Mouse (Mus musculus): ENCODE data around the gene Arid3c. TPM values are rescaled to one million over a fixed set of nuclear protein-coding genes. Genes with fewer than 3 reads are reported as not detected.
"Not testable (repeated sequence)": the region's sequence is repeated elsewhere in the genome, so short reads cannot be mapped to it uniquely, and the experiment has no call there.

Arid3c gene
- total and polyA plus RNA-seq, 2 experiments from 2014 or later = 0.99 to 2.1 TPM

- H3K36me3 ChIP-seq (ENCODE audit: insufficient read depth, low read length); H3K27ac ChIP-seq; H3K4me3 ChIP-seq (ENCODE audit: low read length); H3K9me3 ChIP-seq (ENCODE audit: low read length); H3K27me3 ChIP-seq (ENCODE audit: insufficient read depth, low read length); H3K4me1 ChIP-seq (ENCODE audit: insufficient read depth, low read length); H3K9ac ChIP-seq (replicated peaks; ENCODE audit: low read length); DNase-seq (ENCODE audit: low spot score): not testable (repeated sequence)
- peak; percentile 48 for ATAC-seq
- WGBS = 0% methylated on average over 2 of the region's 27 CpGs
- H3K4me2 ChIP-seq (ENCODE audit: low read depth, low read length) = peak overlapping the region; percentile 16; the same call in 1 of the 2 replicates
Measured at GRCm38 (mm10) chr4:41683303-41683702, 47.6 kb downstream of the Arid3c start.

DNA sequence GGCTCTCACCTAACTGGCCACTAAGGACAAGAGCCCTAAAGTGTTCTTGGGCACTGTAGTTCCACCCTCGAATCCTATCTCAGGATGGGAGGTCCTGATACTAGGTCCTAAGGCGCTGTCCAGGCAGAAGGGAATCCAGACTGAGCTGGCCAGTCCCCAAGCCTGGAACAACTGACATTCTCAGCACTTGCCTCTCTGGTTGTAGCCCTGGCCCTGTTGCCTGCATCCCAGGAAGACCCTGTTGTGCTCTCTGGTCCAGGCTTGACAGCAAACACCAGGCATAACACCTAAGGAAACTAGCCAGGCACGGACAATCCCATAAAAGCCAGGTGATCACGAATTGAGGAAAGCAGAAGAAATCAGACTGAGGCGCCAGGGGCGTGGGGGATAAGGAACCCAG lies 48.2 kb downstream of the Arid3c start:
- no peaks in the 10 kb centered on the region for H3K27me3 ChIP-seq (ENCODE audit: insufficient read depth, low read length)
- peak overlapping the region; percentile 0; the same call in 1 of the 2 replicates for H3K27ac ChIP-seq
- H3K9me3 ChIP-seq (ENCODE audit: low read length) = no peaks in the 10 kb centered on the region
- 0 out of 2 replicates have a peak overlapping the region, but pooled peaks have one; percentile 28 for H3K9ac ChIP-seq (replicated peaks; ENCODE audit: low read length)
- H3K36me3 ChIP-seq (ENCODE audit: insufficient read depth, low read length) = no peaks in the 10 kb centered on the region
- no peak for DNase-seq (ENCODE audit: low spot score)
- TF ChIP-seq CTCF (IDR thresholded peaks at IDR 0.05; ENCODE audit: low read depth) = no peak
- H3K4me3 ChIP-seq (ENCODE audit: low read length) = no peak overlapping the region
- H3K4me2 ChIP-seq (ENCODE audit: low read depth, low read length) = peak overlapping the region; percentile 16
- WGBS = 35% methylated on average over 6 of the region's 6 CpGs
- ATAC-seq = no peak
- no peaks in the 10 kb centered on the region; the same call in 1 of the 2 replicates for H3K4me1 ChIP-seq (ENCODE audit: insufficient read depth, low read length)

GRCm38 (mm10) chr4:41681947-41682346 lies 49.0 kb downstream of the Arid3c start:
- no peak for ATAC-seq
- H3K27ac ChIP-seq = no peak overlapping the region; the same call in 1 of the 2 replicates
- H3K36me3 ChIP-seq (ENCODE audit: insufficient read depth, low read length) = no peaks in the 10 kb centered on the region
- no peaks in the 10 kb centered on the region for H3K27me3 ChIP-seq (ENCODE audit: insufficient read depth, low read length)
- DNase-seq (ENCODE audit: low spot score) = no peak
- peaks cover 5% of the 10 kb centered on the region for H3K4me1 ChIP-seq (ENCODE audit: insufficient read depth, low read length)
- no peak for TF ChIP-seq CTCF (IDR thresholded peaks at IDR 0.05; ENCODE audit: low read depth)
- WGBS = 57% methylated on average over 10 of the region's 10 CpGs
- no peaks in the 10 kb centered on the region for H3K9me3 ChIP-seq (ENCODE audit: low read length)
- H3K4me3 ChIP-seq (ENCODE audit: low read length) = no peak overlapping the region
- H3K4me2 ChIP-seq (ENCODE audit: low read depth, low read length) = no peak overlapping the region
- no peak overlapping the region for H3K9ac ChIP-seq (replicated peaks; ENCODE audit: low read length)

GRCm38 (mm10) chr4:41681176-41681575 lies 49.8 kb downstream of the Arid3c start:
- no peak overlapping the region for H3K9ac ChIP-seq (replicated peaks; ENCODE audit: low read length)
- no peak for DNase-seq (ENCODE audit: low spot score)
- H3K4me3 ChIP-seq (ENCODE audit: low read length) = no peak overlapping the region
- no peak for TF ChIP-seq CTCF (IDR thresholded peaks at IDR 0.05; ENCODE audit: low read depth)
- ATAC-seq = no peak
- H3K27me3 ChIP-seq (ENCODE audit: insufficient read depth, low read length) = no peaks in the 10 kb centered on the region
- no peak overlapping the region for H3K27ac ChIP-seq
- H3K4me2 ChIP-seq (ENCODE audit: low read depth, low read length) = no peak overlapping the region
- 42% methylated on average over 4 of the region's 4 CpGs for WGBS
- H3K4me1 ChIP-seq (ENCODE audit: insufficient read depth, low read length) = peaks cover 13% of the 10 kb centered on the region
- H3K36me3 ChIP-seq (ENCODE audit: insufficient read depth, low read length) = no peaks in the 10 kb centered on the region
- no peaks in the 10 kb centered on the region for H3K9me3 ChIP-seq (ENCODE audit: low read length)

- H3K27ac ChIP-seq = peak overlapping the region; percentile 15; the same call in 1 of the 2 replicates
Measured at GRCm38 (mm10) chr4:41679291-41679690, 51.7 kb downstream of the Arid3c start.

DNA sequence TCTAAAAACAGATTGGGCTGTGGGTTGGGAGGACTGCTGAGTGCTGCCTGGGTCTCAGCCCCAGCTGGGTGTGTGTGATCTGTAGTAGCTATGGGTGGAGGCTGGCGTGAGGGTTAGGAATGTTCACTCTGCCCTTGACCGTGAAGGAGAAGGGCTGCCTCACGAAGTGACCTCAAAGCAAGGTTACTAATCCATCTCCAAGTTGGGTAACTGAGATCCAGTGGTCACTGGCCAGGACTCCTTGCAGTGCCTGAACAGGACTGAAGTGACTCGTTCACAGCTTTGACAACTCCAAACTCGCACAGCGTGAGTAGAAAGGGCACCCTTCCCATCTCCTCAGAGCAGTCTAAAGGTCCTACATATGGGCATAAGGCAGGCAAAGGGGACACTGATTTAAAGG lies 52.1 kb downstream of the Arid3c start:
- Histone ChIP-seq H3K9me3 (ENCODE audit: low read length) (no peaks in the 10 kb centered on the region), H3K27me3 (ENCODE audit: insufficient read depth, low read length) (no peaks in the 10 kb centered on the region), H3K9ac (replicated peaks; ENCODE audit: low read length) (no peak overlapping the region), H3K4me1 (ENCODE audit: insufficient read depth, low read length) (peaks cover 20% of the 10 kb centered on the region), H3K27ac (peak overlapping the region; percentile 15; the same call in 1 of the 2 replicates), H3K4me3 (ENCODE audit: low read length) (no peak overlapping the region), H3K4me2 (ENCODE audit: low read depth, low read length) (no peak overlapping the region), H3K36me3 (ENCODE audit: insufficient read depth, low read length) (no peaks in the 10 kb centered on the region)
- 63% methylated on average over 6 of the region's 6 CpGs for WGBS
- no peak for TF ChIP-seq CTCF (IDR thresholded peaks at IDR 0.05; ENCODE audit: low read depth)
- ATAC-seq (no peak), DNase-seq (ENCODE audit: low spot score) (no peak)

More at GRCm38 (mm10) chr4:41679291-41679690, 51.7 kb downstream of the Arid3c start:
- Histone ChIP-seq H3K27me3 (ENCODE audit: insufficient read depth, low read length) (no peaks in the 10 kb centered on the region), H3K4me1 (ENCODE audit: insufficient read depth, low read length) (peaks cover 20% of the 10 kb centered on the region), H3K4me2 (ENCODE audit: low read depth, low read length) (no peak overlapping the region), H3K9me3 (ENCODE audit: low read length) (no peaks in the 10 kb centered on the region), H3K9ac (replicated peaks; ENCODE audit: low read length) (no peak overlapping the region), H3K4me3 (ENCODE audit: low read length) (no peak overlapping the region), H3K36me3 (ENCODE audit: insufficient read depth, low read length) (no peaks in the 10 kb centered on the region)
- TF ChIP-seq CTCF (IDR thresholded peaks at IDR 0.05; ENCODE audit: low read depth) = no peak
- ATAC-seq (no peak), DNase-seq (ENCODE audit: low spot score) (no peak)
- 71% methylated on average over 1 of the region's 2 CpGs for WGBS

- TF ChIP-seq CTCF (IDR thresholded peaks at IDR 0.05; ENCODE audit: low read depth) = no peak
- Histone ChIP-seq H3K9me3 (ENCODE audit: low read length) (no peaks in the 10 kb centered on the region), H3K27me3 (ENCODE audit: insufficient read depth, low read length) (no peaks in the 10 kb centered on the region), H3K4me1 (ENCODE audit: insufficient read depth, low read length) (peaks cover 30% of the 10 kb centered on the region), H3K9ac (replicated peaks; ENCODE audit: low read length) (peak overlapping the region; percentile 33; the same call in 1 of the 2 replicates), H3K36me3 (ENCODE audit: insufficient read depth, low read length) (no peaks in the 10 kb centered on the region), H3K4me3 (ENCODE audit: low read length) (no peak overlapping the region), H3K4me2 (ENCODE audit: low read depth, low read length) (no peak overlapping the region), H3K27ac (peak overlapping the region; percentile 67)
- ATAC-seq (peak; percentile 52), DNase-seq (ENCODE audit: low spot score) (peak; percentile 76)
- 38% methylated on average over 12 of the region's 13 CpGs for WGBS
Measured at GRCm38 (mm10) chr4:41677006-41677629, 53.8 kb downstream of the Arid3c start.

Data from hindbrain, postnatal 0 days (tissue).